Mouse (Mus musculus): ENCODE results near the gene Klhdc7a. TPM values are rescaled to one million over a fixed set of nuclear protein-coding genes. Genes with fewer than 3 reads are reported as not detected.
A peak's percentile ranks its signal among the peaks of the same experiment; 100 is the strongest.

The Klhdc7a gene
- 0.03 TPM in 1 of 2 replicates, not detected in the other for polyA plus RNA-seq (2014; fragmentation: Nextera tagmentation; extraction: Ambion mirVana)

DNA sequence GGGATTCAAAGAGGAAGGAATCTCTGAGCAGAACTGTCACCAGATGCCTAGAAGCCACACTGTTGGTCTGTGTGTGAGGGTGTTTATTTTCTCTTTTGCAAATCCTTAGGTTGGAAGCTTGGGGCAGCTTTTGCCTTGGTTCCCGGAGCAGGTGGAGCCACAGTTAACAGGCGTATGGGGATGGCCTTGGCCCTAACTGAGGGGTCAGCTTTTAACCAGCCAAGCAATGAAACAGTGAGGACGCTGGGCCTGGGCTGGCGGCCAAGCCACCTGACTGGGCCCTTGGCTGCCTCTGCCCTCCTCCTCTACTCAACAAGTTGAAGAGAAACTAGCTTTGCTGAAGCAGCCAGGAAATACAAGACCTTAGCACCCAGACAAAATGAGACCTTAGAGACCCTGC is at the start of gene Klhdc7a:
Gene Klhdc7a, minus strand, starts transcription at position 105 of the 400 bp plus-strand sequence.
- no peak for ATAC-seq (replicated peaks; ENCODE audit: low FRiP score)
- no peak within 1 kb of the TSS for H3K4me2 ChIP-seq

GRCm38 (mm10) chr4:140015916-140016315 is 48.1 kb upstream of the Klhdc7a start:
- Histone ChIP-seq H3K4me2 (no peak overlapping the region), H3K9me3 (ENCODE audit: control insufficient read depth, low read length) (no peaks in the 10 kb centered on the region), H3K27ac (ENCODE audit: low read depth, low read length) (no peak overlapping the region), H3K36me3 (ENCODE audit: control insufficient read depth, insufficient read depth, low read length) (no peaks in the 10 kb centered on the region), H3K4me1 (replicated peaks; ENCODE audit: control insufficient read depth, insufficient read depth, low read length) (no peaks in the 10 kb centered on the region), H3K27me3 (replicated peaks; ENCODE audit: control insufficient read depth, insufficient read depth, low read length) (no peaks in the 10 kb centered on the region), H3K9ac (ENCODE audit: low read depth, low read length) (no peak overlapping the region), H3K4me3 (ENCODE audit: low read depth, low read length) (no peak overlapping the region)
- WGBS: 58% methylated on average over 7 of the region's 7 CpGs
- no peak for ATAC-seq (replicated peaks; ENCODE audit: low FRiP score)
- DNase-seq (ENCODE audit: low spot score): no peak

More for the DNA sequence above, at the start of gene Klhdc7a:
- 42% methylated on average over 4 of the region's 4 CpGs for WGBS
- DNase-seq (ENCODE audit: low spot score): no peak
- Histone ChIP-seq H3K27me3 (replicated peaks; ENCODE audit: control insufficient read depth, insufficient read depth, low read length) (no peaks in the 10 kb centered on the region), H3K27ac (ENCODE audit: low read depth, low read length) (peak within 1 kb of the TSS; percentile 43; the same call in 1 of the 2 replicates), H3K36me3 (ENCODE audit: control insufficient read depth, insufficient read depth, low read length) (no peaks in the 10 kb centered on the region), H3K4me3 (ENCODE audit: low read depth, low read length) (no peak within 1 kb of the TSS), H3K4me1 (replicated peaks; ENCODE audit: control insufficient read depth, insufficient read depth, low read length) (0 out of 2 replicates have a peak, but pooled peaks cover 2% of the 10 kb centered on the region), H3K9me3 (ENCODE audit: control insufficient read depth, low read length) (no peaks in the 10 kb centered on the region), H3K9ac (ENCODE audit: low read depth, low read length) (no peak within 1 kb of the TSS)

DNA sequence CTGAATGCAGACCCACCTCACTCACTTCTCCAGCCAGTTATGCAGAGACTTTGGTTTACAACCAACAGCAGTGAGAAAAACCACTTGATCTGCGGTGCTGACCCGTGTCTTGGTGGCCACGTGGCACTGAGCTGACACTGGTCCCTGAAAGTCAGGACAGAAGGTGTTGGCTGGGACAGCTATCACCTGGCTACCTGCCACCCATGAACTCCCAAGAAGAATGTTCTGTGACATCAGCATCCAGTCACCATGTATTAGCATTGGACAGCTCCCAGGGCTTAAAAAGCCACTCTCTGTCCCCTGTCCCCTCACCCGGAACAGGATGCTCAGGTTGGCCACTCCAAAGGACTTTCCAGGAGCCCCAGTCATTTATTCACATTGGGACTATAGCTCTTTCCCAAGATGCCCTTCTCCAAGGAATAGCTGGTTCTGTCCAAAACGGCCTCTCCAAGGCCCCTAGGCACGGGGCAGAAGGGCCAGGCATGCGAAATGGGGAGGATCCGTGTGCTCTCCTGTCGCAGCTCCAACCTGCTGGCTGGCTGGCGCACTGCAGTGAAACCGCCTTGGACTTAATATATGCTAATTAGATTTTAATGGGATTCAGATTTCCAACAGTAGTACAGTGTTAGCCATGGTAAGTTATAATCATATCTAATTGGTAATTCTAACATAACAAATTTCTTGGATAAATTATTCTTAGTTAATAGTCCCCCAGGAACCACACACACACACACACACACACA is 43.1 kb upstream of the Klhdc7a start:
- no peak for ATAC-seq (replicated peaks; ENCODE audit: low FRiP score)
- no peak for DNase-seq (ENCODE audit: low spot score)

GRCm38 (mm10) chr4:140004932-140005331 is 37.1 kb upstream of the Klhdc7a start:
- H3K4me2 ChIP-seq: no peak overlapping the region; the same call in 1 of the 2 replicates
- no peaks in the 10 kb centered on the region for H3K9me3 ChIP-seq (ENCODE audit: control insufficient read depth, low read length)
- H3K4me3 ChIP-seq (ENCODE audit: low read depth, low read length): no peak overlapping the region
- peaks cover 48% of the 10 kb centered on the region for H3K27me3 ChIP-seq (replicated peaks; ENCODE audit: control insufficient read depth, insufficient read depth, low read length)
- H3K27ac ChIP-seq (ENCODE audit: low read depth, low read length): no peak overlapping the region
- no peaks in the 10 kb centered on the region for H3K36me3 ChIP-seq (ENCODE audit: control insufficient read depth, insufficient read depth, low read length)
- H3K4me1 ChIP-seq (replicated peaks; ENCODE audit: control insufficient read depth, insufficient read depth, low read length): no peaks in the 10 kb centered on the region
- H3K9ac ChIP-seq (ENCODE audit: low read depth, low read length): no peak overlapping the region
- DNase-seq (ENCODE audit: low spot score) (no peak), ATAC-seq (replicated peaks; ENCODE audit: low FRiP score) (no peak)
- WGBS: 9% methylated on average over 5 of the region's 5 CpGs

More for the DNA sequence above, 43.1 kb upstream of the Klhdc7a start:
- Histone ChIP-seq H3K4me1 (replicated peaks; ENCODE audit: control insufficient read depth, insufficient read depth, low read length) (no peaks in the 10 kb centered on the region), H3K27me3 (replicated peaks; ENCODE audit: control insufficient read depth, insufficient read depth, low read length) (no peaks in the 10 kb centered on the region), H3K9ac (ENCODE audit: low read depth, low read length) (no peak overlapping the region), H3K9me3 (ENCODE audit: control insufficient read depth, low read length) (no peaks in the 10 kb centered on the region), H3K4me3 (ENCODE audit: low read depth, low read length) (no peak overlapping the region), H3K36me3 (ENCODE audit: control insufficient read depth, insufficient read depth, low read length) (no peaks in the 10 kb centered on the region), H3K4me2 (no peak overlapping the region), H3K27ac (ENCODE audit: low read depth, low read length) (no peak overlapping the region)
- 63% methylated on average over 11 of the region's 11 CpGs for WGBS

DNA sequence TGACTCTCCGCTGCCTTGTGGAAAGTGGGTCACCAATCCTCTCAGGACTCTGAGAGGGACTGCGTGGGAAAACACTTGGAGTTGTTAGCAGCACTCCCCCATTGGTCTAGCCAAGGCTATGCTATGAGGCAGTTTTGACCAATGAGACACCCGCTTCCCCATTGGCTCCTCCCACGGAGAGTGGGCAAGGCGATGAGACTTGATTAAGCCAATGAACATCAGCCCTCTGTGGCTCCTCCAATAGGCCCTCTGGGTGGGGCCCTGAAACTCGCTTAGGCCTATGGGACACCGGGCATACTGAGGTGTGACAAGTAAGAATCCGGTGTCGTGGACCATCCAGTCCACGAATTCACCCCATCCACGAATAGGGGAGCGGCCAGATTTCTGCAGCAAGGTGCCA is 36.3 kb upstream of the Klhdc7a start:
- no peaks in the 10 kb centered on the region for H3K36me3 ChIP-seq (ENCODE audit: control insufficient read depth, insufficient read depth, low read length)
- no peak for ATAC-seq (replicated peaks; ENCODE audit: low FRiP score)
- H3K4me3 ChIP-seq (ENCODE audit: low read depth, low read length): no peak overlapping the region
- DNase-seq (ENCODE audit: low spot score): peak; percentile 34
- H3K9ac ChIP-seq (ENCODE audit: low read depth, low read length): no peak overlapping the region
- H3K4me2 ChIP-seq: peak overlapping the region; percentile 9
- peaks cover 48% of the 10 kb centered on the region for H3K27me3 ChIP-seq (replicated peaks; ENCODE audit: control insufficient read depth, insufficient read depth, low read length)
- 9% methylated on average over 12 of the region's 12 CpGs for WGBS
- no peaks in the 10 kb centered on the region for H3K9me3 ChIP-seq (ENCODE audit: control insufficient read depth, low read length)
- no peak overlapping the region for H3K27ac ChIP-seq (ENCODE audit: low read depth, low read length)
- no peaks in the 10 kb centered on the region for H3K4me1 ChIP-seq (replicated peaks; ENCODE audit: control insufficient read depth, insufficient read depth, low read length)

GRCm38 (mm10) chr4:140002069-140002468 is 34.2 kb upstream of the Klhdc7a start:
- no peak overlapping the region for H3K4me3 ChIP-seq (ENCODE audit: low read depth, low read length)
- H3K27me3 ChIP-seq (replicated peaks; ENCODE audit: control insufficient read depth, insufficient read depth, low read length): peaks cover 48% of the 10 kb centered on the region
- H3K9me3 ChIP-seq (ENCODE audit: control insufficient read depth, low read length): no peaks in the 10 kb centered on the region
- H3K36me3 ChIP-seq (ENCODE audit: control insufficient read depth, insufficient read depth, low read length): no peaks in the 10 kb centered on the region
- no peaks in the 10 kb centered on the region for H3K4me1 ChIP-seq (replicated peaks; ENCODE audit: control insufficient read depth, insufficient read depth, low read length)
- no peak overlapping the region for H3K27ac ChIP-seq (ENCODE audit: low read depth, low read length)
- H3K9ac ChIP-seq (ENCODE audit: low read depth, low read length): no peak overlapping the region
- ATAC-seq (replicated peaks; ENCODE audit: low FRiP score) (no peak), DNase-seq (ENCODE audit: low spot score) (no peak)
- 15% methylated on average over 12 of the region's 12 CpGs for WGBS
- no peak overlapping the region for H3K4me2 ChIP-seq

DNA sequence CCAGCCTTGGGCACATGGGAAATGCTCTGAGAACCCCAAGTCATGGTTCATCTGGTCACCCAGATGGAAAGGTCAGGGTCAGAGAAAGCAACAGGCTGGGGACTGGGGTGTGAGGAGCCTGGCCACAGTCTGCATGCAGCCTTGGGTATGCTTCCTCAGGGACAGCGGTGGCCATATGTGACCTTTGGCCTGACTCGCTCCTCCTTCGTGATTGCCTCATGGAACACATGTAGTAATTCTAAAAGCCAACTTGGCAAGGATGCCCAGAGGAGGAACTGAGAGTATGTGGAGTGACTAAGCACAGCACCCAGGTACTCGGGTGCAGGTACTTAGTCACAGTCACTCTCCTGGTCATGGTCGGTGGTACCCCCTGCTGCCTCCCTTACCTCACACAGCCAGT is 33.1 kb upstream of the Klhdc7a start:
- no peaks in the 10 kb centered on the region for H3K9me3 ChIP-seq (ENCODE audit: control insufficient read depth, low read length)
- no peak overlapping the region for H3K9ac ChIP-seq (ENCODE audit: low read depth, low read length)
- ATAC-seq (replicated peaks; ENCODE audit: low FRiP score) (no peak), DNase-seq (ENCODE audit: low spot score) (no peak)
- no peaks in the 10 kb centered on the region for H3K36me3 ChIP-seq (ENCODE audit: control insufficient read depth, insufficient read depth, low read length)
- 77% methylated on average over 5 of the region's 5 CpGs for WGBS
- no peak overlapping the region for H3K4me3 ChIP-seq (ENCODE audit: low read depth, low read length)
- no peak overlapping the region for H3K4me2 ChIP-seq
- no peak overlapping the region for H3K27ac ChIP-seq (ENCODE audit: low read depth, low read length)
- peaks cover 48% of the 10 kb centered on the region for H3K27me3 ChIP-seq (replicated peaks; ENCODE audit: control insufficient read depth, insufficient read depth, low read length)
- no peaks in the 10 kb centered on the region for H3K4me1 ChIP-seq (replicated peaks; ENCODE audit: control insufficient read depth, insufficient read depth, low read length)

- WGBS: 67% methylated on average over 7 of the region's 7 CpGs
- H3K4me1 ChIP-seq (replicated peaks; ENCODE audit: control insufficient read depth, insufficient read depth, low read length): no peaks in the 10 kb centered on the region
- H3K27me3 ChIP-seq (replicated peaks; ENCODE audit: control insufficient read depth, insufficient read depth, low read length): peaks cover 34% of the 10 kb centered on the region
- DNase-seq (ENCODE audit: low spot score) (no peak), ATAC-seq (replicated peaks; ENCODE audit: low FRiP score) (no peak)
- H3K9ac ChIP-seq (ENCODE audit: low read depth, low read length): no peak overlapping the region
- H3K4me2 ChIP-seq: no peak overlapping the region
- H3K9me3 ChIP-seq (ENCODE audit: control insufficient read depth, low read length): no peaks in the 10 kb centered on the region
- no peak overlapping the region for H3K27ac ChIP-seq (ENCODE audit: low read depth, low read length)
- no peaks in the 10 kb centered on the region for H3K36me3 ChIP-seq (ENCODE audit: control insufficient read depth, insufficient read depth, low read length)
- no peak overlapping the region for H3K4me3 ChIP-seq (ENCODE audit: low read depth, low read length)
Measured at GRCm38 (mm10) chr4:139999033-139999432, 31.2 kb upstream of the Klhdc7a start.

- H3K4me2 ChIP-seq: no peak overlapping the region
- WGBS: 60% methylated on average over 8 of the region's 8 CpGs
- DNase-seq (ENCODE audit: low spot score): no peak
- H3K4me3 ChIP-seq (ENCODE audit: low read depth, low read length): no peak overlapping the region
- no peaks in the 10 kb centered on the region for H3K9me3 ChIP-seq (ENCODE audit: control insufficient read depth, low read length)
- H3K9ac ChIP-seq (ENCODE audit: low read depth, low read length): no peak overlapping the region
- H3K4me1 ChIP-seq (replicated peaks; ENCODE audit: control insufficient read depth, insufficient read depth, low read length): no peaks in the 10 kb centered on the region
- ATAC-seq (replicated peaks; ENCODE audit: low FRiP score): no peak
- no peak overlapping the region for H3K27ac ChIP-seq (ENCODE audit: low read depth, low read length)
- H3K36me3 ChIP-seq (ENCODE audit: control insufficient read depth, insufficient read depth, low read length): no peaks in the 10 kb centered on the region
- peaks cover 2% of the 10 kb centered on the region; the same call in 1 of the 2 replicates for H3K27me3 ChIP-seq (replicated peaks; ENCODE audit: control insufficient read depth, insufficient read depth, low read length)
Measured at GRCm38 (mm10) chr4:139995659-139996058, 27.8 kb upstream of the Klhdc7a start.
